Mouse (Mus musculus) ES-CJ7 (cell line): ENCODE data around the gene Gdpd3.
"Not testable (repeated sequence)": the region's sequence is repeated elsewhere in the genome, so short reads cannot be mapped to it uniquely, and the experiment has no call there.

ENCODE experiments used
- DNase-seq: peaks from one replicate; pipeline ENCODE4 v3.0.0; 2011; ENCODE audit warnings: low read depth, low spot score

Gene Gdpd3

DNA sequence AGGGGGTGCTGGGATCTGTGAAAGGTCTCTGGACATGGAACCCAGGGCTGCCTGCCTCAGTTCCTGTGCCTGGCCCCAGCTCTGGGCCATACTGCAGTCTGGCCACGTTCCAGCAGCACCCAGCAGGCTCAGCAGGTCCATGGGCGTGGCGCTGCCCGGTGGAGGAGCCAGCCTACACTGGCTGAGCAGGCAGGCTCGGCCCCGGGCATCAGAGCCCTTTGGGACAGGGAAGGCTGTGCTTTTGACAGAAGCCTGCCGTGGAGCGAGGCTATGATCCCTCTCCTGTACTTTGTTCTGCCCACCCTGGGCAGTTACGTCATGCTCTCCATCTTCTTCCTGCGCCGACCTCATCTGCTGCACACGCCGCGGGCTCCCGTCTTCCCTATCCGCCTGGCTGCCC, at the start of gene Gdpd3:
Gene Gdpd3 (plus strand): TSS at position 134 of the 400 bp plus-strand sequence.
- DNase-seq, result no peak

DNA sequence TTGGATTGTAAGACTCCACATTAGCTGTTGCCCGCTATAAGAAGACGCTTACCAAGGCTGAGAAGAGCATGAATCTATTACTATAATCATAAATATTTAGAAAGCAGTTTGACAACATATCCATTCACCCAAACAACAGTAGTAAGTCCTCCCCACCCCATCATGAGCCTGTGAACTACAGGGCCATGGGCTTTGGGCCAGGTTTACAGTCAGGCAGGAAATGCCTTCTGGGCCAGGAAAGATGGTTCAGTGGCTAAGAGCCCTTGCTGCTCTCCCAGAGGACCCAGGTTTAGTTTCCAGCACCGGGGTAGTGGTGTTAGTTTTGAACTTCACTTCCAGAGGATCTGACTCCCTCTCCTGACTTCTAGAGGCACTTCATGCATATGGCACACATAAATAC, 48.6 kb upstream of the Gdpd3 start:
- no peak for DNase-seq

DNA sequence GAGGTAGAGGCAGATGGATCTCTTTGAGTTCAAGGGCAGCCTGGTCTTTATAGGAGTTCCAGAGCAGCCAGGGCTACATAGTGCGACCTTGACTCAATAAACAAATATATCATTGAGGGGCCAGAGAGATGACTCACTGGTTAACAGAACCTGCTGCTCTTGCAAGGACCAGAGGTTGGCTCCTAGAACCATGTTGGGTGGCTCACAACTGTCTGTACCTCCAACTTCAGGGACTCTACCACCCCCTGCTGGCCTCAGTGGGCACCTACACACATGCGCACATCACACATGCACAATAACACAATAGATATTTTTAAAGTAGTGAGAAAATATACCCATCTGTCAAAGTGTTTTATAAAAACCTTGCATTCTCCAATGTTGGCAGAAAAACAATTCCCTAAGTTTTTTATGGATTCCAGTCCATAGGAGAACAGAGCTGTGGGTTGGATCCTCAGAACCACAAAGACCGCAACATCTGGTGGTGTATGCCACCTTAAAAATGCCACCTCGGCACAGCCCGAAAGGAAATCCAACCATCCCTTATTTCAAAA, 47.3 kb upstream of the Gdpd3 start:
- peak; percentile 69 for DNase-seq

DNA sequence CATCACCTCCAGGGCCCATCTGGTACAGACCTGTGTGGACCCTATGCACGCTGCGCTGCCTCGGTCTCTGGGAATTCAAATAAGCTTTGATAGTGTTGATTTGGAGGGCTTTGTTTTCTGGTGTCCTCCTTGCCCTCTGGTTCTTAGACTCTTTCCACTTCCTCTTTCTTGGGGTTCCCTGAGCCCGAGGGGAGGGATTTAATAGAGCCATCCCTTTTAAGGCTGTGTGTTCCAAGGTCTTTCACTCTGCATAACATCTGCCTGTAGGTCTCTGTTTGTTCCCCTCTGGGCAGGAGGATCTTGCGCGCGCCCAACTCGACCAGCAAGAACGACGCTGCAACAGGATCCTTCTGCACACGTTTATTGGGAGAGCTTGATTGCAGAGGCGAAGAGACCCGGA, 44.5 kb upstream of the Gdpd3 start:
- DNase-seq, result no peak

DNA sequence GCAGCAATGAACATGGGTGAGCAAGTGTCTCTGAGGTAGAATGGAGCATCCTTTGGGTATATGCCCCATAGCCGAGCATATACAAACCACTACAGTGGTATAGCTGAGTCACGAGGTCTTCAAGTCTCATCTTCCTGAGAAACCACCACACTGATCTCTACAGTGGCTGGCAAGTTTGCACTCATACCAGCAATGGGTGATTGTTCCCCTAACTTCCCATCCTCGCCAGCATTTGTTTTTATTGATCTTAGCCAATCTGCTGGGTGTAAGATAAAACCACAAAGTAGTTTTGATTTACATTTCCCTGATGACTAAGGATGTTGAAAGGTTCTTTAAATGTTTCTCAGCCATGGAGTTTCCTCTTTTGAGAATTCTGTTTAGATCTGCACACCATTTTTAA, 41.1 kb upstream of the Gdpd3 start:
- no peak for DNase-seq

DNA sequence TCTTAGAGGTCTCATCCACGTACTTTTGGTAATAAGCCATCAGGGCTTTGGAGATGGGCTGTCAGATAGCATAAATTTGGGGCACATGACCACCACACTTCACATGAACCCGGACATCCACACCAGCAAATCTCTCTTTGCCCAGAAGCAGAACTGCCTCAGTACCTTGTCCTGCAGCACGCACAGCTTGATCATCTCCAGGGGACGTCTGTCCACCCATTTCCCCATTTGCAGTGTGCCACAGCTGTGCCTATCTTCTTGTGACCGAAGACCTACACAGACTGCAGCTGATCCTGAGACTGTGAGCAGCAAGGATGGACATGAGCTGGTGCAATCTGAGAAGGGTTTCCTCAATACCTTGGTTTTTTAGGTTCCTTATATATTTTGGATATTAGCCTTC, 40.5 kb upstream of the Gdpd3 start:
- DNase-seq, result no peak

DNA sequence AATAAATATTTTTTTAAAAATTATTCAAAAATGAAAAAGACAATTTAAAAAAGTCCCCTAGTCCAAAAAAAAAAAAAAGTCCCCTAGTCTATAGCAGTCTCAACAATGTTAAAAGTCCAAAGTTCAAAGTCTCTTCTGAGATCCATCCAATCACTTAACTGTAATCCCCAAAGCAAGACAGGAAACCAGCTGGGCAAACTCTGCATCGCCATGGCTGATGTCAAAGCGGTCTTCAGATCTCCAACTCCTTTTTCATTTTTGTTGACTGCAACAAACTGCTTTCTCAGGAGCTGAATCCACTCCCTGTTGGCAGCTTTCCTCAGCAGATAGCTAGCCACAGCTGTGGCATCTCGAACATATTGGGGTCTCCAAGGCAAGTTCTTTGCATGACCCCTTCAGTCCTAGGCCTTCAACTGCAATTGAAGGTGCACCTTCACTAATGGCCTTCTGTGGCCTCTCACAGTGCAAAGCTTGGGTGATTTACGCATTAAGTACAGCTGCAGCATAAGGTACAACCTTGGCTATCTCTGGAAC, 35.8 kb upstream of the Gdpd3 start:
- not testable (repeated sequence) for DNase-seq

DNA sequence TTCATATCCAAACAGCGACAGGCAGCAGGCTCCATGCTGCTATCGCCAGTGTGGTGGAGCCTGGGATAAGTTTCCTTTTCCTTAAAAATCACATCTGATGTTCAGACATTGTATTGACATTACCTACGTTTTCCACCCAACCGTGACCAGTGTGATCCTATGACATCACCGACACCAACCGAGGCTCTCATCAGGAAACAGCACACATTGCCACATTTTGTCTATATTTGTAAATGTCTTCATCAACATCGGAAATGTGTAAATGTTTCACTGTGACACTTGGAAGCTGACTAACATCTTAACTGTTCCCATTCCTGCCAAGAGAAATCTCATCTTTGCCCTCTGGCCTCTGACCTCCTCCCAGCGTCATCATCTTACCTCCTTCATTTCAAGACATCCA, 30.0 kb upstream of the Gdpd3 start:
- no peak for DNase-seq

DNA sequence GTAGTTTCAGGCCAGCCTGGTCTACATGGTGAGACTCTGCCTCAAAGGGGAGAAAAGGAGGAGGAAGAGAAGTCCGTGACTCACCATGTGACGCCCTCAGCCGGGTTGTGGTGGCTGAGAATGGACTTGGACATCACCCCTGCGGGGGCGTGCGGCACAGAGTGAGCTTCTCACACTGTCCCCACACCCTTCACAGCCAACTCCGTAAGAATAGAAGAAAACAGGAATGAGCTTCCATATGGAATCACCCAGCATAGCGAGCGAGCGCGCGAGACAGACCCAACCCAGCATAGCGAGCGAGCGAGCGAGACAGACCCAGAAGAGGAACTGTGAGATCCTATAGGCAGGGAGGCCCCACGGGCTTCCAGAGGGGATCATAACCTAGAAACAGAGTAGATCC, 26.6 kb upstream of the Gdpd3 start:
- no peak for DNase-seq

DNA sequence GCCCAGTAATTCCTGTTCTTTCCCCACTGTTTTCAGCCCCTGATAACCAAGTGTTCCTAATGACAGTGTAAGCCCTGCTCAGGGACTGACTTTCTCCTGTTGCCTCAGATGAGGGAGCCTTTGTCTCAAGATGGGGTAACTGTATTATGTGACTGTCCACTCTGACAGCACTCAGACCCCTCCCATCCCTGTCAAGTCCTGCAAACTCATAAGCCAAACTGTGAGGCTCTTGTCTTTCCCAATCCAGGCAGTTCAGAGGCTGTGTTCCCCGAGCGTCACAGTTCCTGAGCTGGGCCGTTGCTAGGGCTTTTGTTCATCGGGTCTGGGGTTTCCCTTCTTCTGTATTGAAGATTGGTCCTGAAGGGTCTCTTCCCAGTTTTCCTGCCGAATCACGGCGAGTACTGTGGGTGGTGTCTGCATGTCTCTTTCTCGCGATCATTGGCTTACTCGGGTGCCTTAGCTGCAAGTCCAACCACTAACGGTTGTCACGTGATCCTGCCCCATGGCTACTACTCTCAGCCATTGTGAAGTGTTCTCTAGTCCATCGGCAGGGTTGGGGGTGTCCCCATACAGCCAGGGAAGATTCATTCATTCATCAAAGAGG, 25.9 kb upstream of the Gdpd3 start:
- DNase-seq, result no peak

DNA sequence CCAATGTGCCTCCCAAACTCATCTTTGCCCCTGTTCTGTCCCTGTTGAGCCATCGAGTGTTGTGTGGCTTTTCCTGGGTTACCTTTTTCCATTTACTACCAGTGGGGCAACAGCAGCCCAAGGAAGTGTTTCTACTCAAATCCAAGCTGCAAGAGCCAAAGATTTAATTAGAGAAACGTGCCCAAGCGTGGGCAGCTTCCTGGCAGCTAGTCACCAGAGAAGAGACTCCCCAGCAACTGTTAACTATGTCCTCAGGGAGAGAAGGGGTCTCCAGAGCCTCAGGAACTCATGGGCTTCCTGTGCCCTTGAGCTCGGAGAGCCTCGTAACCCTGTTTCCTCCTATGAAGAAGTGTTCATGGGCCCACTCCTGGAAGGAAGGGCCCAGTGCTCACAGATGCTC, 25.2 kb upstream of the Gdpd3 start:
- DNase-seq, result no peak

DNA sequence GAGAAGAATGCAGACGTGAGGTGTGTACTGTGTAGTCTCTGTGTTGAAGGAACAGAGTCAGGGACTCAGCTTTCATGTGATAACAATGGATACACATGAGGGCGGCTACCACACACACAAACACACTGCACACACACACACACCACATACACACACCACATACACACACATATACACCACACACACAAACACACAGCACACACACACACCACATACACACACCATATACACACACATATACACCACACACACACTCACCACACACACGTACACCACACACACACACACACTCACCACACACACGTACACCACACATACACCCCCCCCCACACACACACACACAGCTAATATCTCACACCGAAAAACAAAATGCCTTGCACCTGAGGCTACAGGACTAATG, 24.7 kb upstream of the Gdpd3 start:
- DNase-seq, result no peak

DNA sequence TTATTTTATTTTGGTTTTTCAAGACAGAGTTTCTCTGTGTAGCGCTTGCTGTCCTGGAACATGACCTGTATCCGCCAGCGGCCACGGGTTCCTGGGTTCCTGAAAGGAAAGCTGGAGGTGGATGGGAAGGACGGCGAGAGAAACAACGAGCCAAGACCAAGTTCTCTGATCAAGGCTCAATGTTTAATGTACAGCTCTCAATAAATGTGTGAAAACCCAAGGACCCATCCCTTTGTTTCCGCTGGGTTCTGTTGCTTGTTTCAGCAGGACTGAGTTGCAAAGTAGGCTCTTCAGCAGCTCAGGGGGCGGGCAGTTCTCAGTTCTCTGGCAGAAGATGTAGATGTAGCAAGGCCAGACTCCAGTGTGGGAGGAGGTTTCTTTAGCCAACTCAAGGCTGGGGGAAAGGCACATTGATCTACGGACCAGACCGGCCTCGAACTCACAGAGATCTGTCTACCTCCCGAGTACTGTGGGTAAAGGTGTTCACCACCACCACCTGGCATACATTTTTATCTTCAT, 24.1 kb upstream of the Gdpd3 start:
- no peak for DNase-seq

DNA sequence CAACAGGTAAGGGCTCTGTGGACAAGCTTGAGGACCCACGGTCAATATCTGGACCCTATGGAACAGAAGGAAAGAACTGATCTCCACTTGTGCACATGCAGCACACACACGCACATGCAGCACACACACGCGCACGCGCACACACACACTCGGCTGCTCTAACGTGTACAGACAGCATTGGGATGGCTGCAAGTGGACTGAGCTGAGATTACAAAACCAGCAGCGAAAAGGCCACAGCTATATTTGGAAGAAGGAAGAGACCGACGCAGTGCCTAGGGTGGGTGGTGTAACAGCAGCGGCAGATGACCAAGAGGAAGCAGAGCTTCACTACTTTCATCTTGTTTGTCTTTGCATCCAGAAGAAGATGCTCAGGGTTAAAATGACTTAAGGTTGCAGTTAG, 20.1 kb upstream of the Gdpd3 start:
- no peak for DNase-seq

DNA sequence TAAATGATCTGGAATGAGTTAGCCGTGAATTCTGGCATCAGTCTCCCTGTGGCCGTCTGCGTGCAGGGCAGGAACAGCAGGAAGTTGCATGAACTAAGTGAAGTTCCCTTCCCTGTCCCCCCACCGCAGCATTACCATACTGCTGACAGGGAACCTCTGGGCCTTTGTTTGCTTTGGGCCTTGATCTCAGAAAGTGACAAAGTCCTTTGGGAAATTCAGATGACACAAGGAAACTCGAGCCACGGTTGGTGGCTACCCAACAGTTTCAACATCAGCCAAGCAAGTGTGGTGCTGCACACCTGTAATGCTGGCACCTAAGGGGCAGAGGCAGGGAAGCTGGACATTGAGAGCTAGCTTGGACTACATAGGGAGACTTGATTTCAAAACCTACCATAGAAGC, 19.3 kb upstream of the Gdpd3 start:
- DNase-seq, result no peak

DNA sequence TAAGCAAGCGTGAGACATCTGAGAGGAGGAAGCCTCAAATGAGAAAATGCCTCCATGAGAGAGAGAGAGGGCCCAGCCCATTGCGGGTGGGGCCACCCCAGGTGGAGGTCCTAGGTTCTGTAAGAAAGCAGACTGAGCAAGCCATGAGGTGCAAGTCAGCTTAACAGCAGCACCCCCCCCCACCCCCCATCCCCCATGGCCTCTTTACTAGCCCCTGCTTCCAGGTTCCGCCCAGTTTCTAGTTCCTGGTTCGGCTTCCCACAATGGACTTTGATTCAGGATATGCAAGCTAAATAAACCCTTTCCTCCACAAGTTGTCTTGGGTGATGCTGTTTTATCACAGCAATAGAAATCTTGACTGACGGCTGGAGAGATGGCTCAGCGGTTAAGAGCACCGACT, 17.3 kb upstream of the Gdpd3 start:
- no peak for DNase-seq

DNA sequence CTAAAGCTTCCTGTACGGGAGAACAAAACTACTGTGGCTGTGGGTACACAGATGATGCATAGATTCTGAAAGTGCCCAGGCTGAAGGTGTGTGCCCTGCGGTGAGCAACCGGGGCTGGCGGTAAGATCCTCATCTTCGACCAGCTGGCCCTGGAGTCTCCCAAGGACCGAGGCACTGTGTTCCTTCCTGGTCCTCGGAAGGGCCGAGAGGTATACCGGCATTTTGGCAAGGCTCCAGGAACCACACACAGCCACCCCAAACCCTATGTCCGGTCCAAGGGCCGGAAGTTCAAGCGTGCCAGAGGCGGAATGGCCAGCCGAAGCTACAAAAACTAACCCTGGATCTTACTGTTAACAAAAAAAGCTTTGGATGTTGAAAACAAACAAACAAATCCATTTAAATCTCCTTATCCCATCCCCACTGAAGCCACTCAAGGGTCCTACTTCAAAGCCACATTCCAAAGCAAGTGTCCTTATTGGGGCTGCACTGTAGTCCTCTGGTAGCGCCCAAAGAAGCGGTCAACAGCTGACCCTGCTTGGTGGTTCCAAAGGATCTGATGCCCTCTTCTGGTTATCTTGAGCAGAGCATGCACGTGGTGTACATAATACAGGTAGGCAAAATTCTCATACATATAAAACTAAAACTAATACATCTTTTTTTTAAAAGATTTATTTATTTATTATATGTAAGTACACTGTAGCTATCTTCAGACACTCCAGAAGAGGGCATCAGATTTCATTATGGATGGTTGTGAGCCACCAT, 16.4 kb upstream of the Gdpd3 start:
- DNase-seq, result no peak

DNA sequence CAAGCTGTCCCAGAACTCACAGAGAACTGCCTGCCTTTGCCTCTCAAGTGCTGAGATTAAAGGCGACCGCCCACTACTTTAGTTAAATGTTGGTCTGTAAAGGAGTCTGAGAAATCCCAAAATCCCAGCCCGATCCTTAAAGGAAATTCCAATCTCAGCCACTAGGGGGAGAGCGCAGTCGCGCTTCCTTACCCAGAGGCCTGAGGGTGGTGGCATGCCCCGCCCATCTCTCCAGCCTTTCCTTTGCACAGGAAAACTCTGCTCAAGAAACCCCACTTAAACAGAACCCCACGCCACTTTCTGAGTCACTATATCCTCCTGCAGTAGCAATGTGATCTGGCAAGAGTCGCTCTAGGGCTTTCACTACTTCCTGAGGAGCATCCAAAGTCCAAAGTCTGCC, 11.3 kb upstream of the Gdpd3 start:
- DNase-seq, result peak; percentile 87

DNA sequence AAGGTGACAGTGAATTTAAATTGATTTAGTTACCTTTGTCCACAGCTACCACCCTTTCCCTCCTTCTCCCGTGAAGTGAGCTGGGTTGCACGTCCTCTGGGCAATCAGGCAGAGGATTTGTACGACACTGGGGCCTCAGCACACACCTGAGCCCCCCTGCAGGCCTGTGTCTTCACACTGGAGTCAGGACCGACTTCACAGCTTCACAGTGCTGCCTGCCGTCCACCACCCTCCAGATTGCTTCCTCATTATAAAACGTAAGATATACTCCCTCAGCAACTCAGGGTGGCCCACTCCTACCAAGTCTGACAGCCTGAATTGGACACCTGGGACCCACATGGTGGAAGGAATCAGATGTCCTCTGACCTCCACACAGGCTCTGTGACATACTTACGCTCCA, 7.6 kb upstream of the Gdpd3 start:
- no peak for DNase-seq

DNA sequence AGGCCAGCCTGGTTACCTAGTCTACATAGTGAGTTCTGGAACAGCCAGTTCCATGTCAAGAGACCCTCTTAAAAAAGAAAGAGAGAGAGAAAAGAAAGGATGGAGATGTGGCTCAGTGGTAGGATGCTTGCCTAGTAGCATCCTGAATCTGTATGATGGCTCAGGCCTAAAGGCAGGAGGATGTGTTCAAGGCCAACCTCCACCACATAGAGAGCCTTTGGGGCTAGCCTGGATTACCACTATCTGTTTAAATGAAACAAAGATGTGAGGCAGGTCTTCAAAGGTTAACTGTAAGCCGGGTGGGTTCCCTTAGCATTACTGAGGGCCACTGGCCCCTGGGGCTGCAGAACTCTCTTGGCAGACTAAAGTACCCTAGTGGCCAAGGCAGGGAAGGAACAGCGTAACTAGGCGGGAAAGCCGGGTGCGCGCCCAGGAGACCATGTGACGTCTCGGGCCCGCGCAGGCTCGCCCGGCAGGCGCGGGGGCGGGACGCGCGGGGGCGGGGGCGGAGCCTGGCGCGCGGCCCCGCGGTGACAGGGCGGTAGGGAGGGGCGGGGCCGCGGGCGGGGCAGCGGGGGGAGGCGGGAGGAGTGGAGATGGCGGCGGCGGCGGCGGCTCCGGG, 7.0 kb upstream of the Gdpd3 start, which contains the start of gene Mapk3:
Gene Mapk3 (plus strand): TSS at position 552 of the 622 bp plus-strand sequence.
- DNase-seq, result peak; percentile 94

DNA sequence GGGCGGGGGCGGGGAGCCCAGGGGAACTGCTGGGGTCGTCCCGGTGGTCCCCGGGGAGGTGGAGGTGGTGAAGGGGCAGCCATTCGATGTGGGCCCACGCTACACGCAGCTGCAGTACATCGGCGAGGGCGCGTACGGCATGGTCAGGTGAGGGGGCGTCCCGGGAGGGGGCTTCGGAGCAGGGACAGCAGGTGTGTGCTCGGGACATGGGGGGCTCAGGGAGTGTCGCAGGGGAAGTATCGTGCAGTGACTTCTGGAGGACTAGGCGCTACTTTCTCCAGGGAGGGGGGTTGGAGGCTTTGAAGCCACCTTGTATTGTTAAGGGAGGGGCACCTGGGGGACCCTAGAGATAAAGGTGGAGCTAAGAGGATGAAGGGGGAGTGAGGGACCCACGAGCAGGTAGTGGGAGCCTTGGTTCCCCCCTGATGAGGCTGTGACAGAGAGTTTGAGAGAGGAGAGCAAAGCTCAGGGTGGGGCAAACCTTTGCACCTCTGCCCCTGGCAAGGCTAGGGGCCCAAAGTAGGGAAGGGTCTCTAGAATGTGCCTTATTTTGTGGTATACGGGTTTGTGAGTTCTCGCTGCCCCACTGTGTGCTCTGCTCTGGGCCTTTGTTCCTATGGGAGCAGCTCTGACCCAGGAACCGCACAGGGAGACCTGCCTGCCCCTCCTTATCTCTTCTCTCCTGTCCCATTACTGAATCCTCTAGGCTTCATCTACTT, 6.3 kb upstream of the Gdpd3 start:
- no peak for DNase-seq

DNA sequence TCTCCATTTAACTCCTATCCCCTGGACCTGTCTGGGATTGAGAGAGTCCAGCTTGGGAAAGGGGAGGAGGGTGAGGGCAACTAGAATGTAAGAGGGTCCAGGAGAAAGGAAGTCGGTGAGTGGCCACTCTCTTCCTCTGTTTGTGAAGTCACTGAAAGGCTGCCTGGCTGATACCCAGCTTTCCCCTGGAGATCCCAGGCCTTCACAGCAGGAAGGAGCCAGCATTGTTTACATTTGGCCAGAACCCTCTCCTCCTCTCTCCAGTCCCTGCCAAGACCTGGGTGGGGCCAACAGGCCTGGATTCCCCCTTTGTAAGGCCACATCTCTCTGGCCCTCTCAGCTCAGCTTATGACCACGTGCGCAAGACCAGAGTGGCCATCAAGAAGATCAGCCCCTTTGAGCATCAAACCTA, 5.7 kb upstream of the Gdpd3 start:
- DNase-seq, result no peak
